ENCODE assay signal across 14 mouse cellular contexts in genomic region chr7:80912496-80912895, GRCm38 (mm10).
"Had no signal": no experiment of that assay in that cellular context is flagged by ENCODE, and none has a peak within 500 bp of the region (broad histone marks: within the 10 kb centered on the region; RNA-seq: fewer than 3 reads in every experiment).

No protein-coding gene starts in this region.

- H3K27me3 ChIP-seq: liver, embryonic 15.5 days; midbrain, embryonic 13.5 days; neural tube, embryonic 15.5 days had no signal

- DNase-seq: kidney, adult 8-10 months; lung, adult 2 months; lung, postnatal 36 days; right cerebral cortex, adult 18-20 months; right cerebral cortex, postnatal 25 days; thymus, adult 18-20 months; thymus, postnatal 14 days had no signal

- H3K4me3 ChIP-seq: left cerebral cortex, adult 2 months; limb, embryonic 10.5 days; liver, embryonic 15.5 days; midbrain, embryonic 13.5 days; neural tube, embryonic 15.5 days had no signal

- H3K4me2 ChIP-seq: liver, embryonic 11.5 days; liver, embryonic 15.5 days; midbrain, embryonic 13.5 days; neural tube, embryonic 15.5 days had no signal

- H3K4me1 ChIP-seq: limb, embryonic 10.5 days; liver, embryonic 15.5 days; midbrain, embryonic 13.5 days; neural tube, embryonic 15.5 days had no signal

- H3K9ac ChIP-seq: liver, embryonic 15.5 days; midbrain, embryonic 13.5 days; neural tube, embryonic 15.5 days had no signal

- H3K27ac ChIP-seq: left cerebral cortex, adult 2 months; limb, embryonic 10.5 days; liver, embryonic 15.5 days; midbrain, embryonic 13.5 days; neural tube, embryonic 15.5 days had no signal

- ATAC-seq: lung, postnatal 0 days; midbrain, embryonic 13.5 days had no signal

- H3K9me3 ChIP-seq: limb, embryonic 10.5 days; liver, embryonic 15.5 days; midbrain, embryonic 13.5 days; neural tube, embryonic 15.5 days had no signal
